Mouse (Mus musculus): ENCODE results near the gene Wt1. TPM values are rescaled to one million over a fixed set of nuclear protein-coding genes. Genes with fewer than 3 reads are reported as not detected.
A peak's percentile ranks its signal among the peaks of the same experiment; 100 is the strongest.

Gene Wt1
- polyA plus RNA-seq, 1 experiment from 2014 or later, result 2.1 TPM

- Histone ChIP-seq H3K4me3 (ENCODE audit: low read depth, low read length) (no peak overlapping the region), H3K4me2 (replicated peaks; ENCODE audit: low read depth, low read length) (no peak overlapping the region)
These were observed 1.9 kb upstream of the Wt1 start for GRCm38 (mm10) chr2:105124391-105124790.

GRCm38 (mm10) chr2:105125205-105125604 is 1.1 kb upstream of the Wt1 start:
- DNase-seq (ENCODE audit: low spot score), result no peak
- H3K4me2 ChIP-seq (replicated peaks; ENCODE audit: low read depth, low read length), result no peak overlapping the region
- 3% methylated on average over 8 of the region's 8 CpGs for WGBS
- peaks cover 4% of the 10 kb centered on the region for H3K4me1 ChIP-seq (ENCODE audit: insufficient read depth, low read depth, low read length)
- H3K36me3 ChIP-seq (ENCODE audit: insufficient read depth, low read length), result no peaks in the 10 kb centered on the region
- no peak overlapping the region for H3K27ac ChIP-seq (ENCODE audit: low read length)
- H3K4me3 ChIP-seq (ENCODE audit: low read depth, low read length), result no peak overlapping the region
- H3K9me3 ChIP-seq (ENCODE audit: low read length), result no peaks in the 10 kb centered on the region
- no peak for ATAC-seq
- no peak overlapping the region for H3K9ac ChIP-seq (replicated peaks; ENCODE audit: low read depth)
- peaks cover 83% of the 10 kb centered on the region for H3K27me3 ChIP-seq (replicated peaks; ENCODE audit: insufficient read depth, low read length)
- TF ChIP-seq CTCF (IDR thresholded peaks at IDR 0.05), result no peak
- no peak for TF ChIP-seq EP300 (IDR thresholded peaks at IDR 0.05)

More at GRCm38 (mm10) chr2:105124391-105124790, 1.9 kb upstream of the Wt1 start:
- H3K36me3 ChIP-seq (ENCODE audit: insufficient read depth, low read length), result no peaks in the 10 kb centered on the region
- peaks cover 81% of the 10 kb centered on the region for H3K27me3 ChIP-seq (replicated peaks; ENCODE audit: insufficient read depth, low read length)
- TF ChIP-seq EP300 (IDR thresholded peaks at IDR 0.05) (no peak), CTCF (IDR thresholded peaks at IDR 0.05) (no peak)
- no peaks in the 10 kb centered on the region for H3K9me3 ChIP-seq (ENCODE audit: low read length)
- no peak overlapping the region for H3K27ac ChIP-seq (ENCODE audit: low read length)
- ATAC-seq, result no peak
- WGBS, result under 1% methylated on average over 7 of the region's 7 CpGs
- DNase-seq (ENCODE audit: low spot score), result no peak
- H3K4me1 ChIP-seq (ENCODE audit: insufficient read depth, low read depth, low read length), result peaks cover 4% of the 10 kb centered on the region
- no peak overlapping the region for H3K9ac ChIP-seq (replicated peaks; ENCODE audit: low read depth)

GRCm38 (mm10) chr2:105125641-105126040 is 688 bp upstream of the Wt1 start:
- TF ChIP-seq CTCF (IDR thresholded peaks at IDR 0.05) (no peak), EP300 (IDR thresholded peaks at IDR 0.05) (no peak)
- H3K36me3 ChIP-seq (ENCODE audit: insufficient read depth, low read length), result no peaks in the 10 kb centered on the region
- H3K4me1 ChIP-seq (ENCODE audit: insufficient read depth, low read depth, low read length), result peaks cover 4% of the 10 kb centered on the region
- no peak overlapping the region for H3K9ac ChIP-seq (replicated peaks; ENCODE audit: low read depth)
- WGBS, result 4% methylated on average over 15 of the region's 15 CpGs
- no peak overlapping the region for H3K4me3 ChIP-seq (ENCODE audit: low read depth, low read length)
- H3K27me3 ChIP-seq (replicated peaks; ENCODE audit: insufficient read depth, low read length), result peaks cover 85% of the 10 kb centered on the region
- ATAC-seq (no peak), DNase-seq (ENCODE audit: low spot score) (no peak)
- H3K27ac ChIP-seq (ENCODE audit: low read length), result no peak overlapping the region
- no peak overlapping the region for H3K4me2 ChIP-seq (replicated peaks; ENCODE audit: low read depth, low read length)
- no peaks in the 10 kb centered on the region for H3K9me3 ChIP-seq (ENCODE audit: low read length)

- no peak for TF ChIP-seq CTCF (IDR thresholded peaks at IDR 0.05)
- no peak for TF ChIP-seq EP300 (IDR thresholded peaks at IDR 0.05)
- Histone ChIP-seq H3K27ac (ENCODE audit: low read length) (no peak overlapping the region), H3K4me1 (ENCODE audit: insufficient read depth, low read depth, low read length) (peaks cover 4% of the 10 kb centered on the region), H3K27me3 (replicated peaks; ENCODE audit: insufficient read depth, low read length) (peaks cover 94% of the 10 kb centered on the region), H3K9me3 (ENCODE audit: low read length) (no peaks in the 10 kb centered on the region), H3K9ac (replicated peaks; ENCODE audit: low read depth) (no peak overlapping the region), H3K4me2 (replicated peaks; ENCODE audit: low read depth, low read length) (peak overlapping the region; percentile 45), H3K4me3 (ENCODE audit: low read depth, low read length) (peak overlapping the region; percentile 36), H3K36me3 (ENCODE audit: insufficient read depth, low read length) (no peaks in the 10 kb centered on the region)
- ATAC-seq, result peak; percentile 32; the same call in 1 of the 2 replicates
- DNase-seq (ENCODE audit: low spot score), result no peak
- 1% methylated on average over 63 of the region's 92 CpGs for WGBS
These were observed 582 bp downstream of the Wt1 start for GRCm38 (mm10) chr2:105126691-105127530.

GRCm38 (mm10) chr2:105127531-105128480 is 1.5 kb downstream of the Wt1 start:
- DNase-seq (ENCODE audit: low spot score) (no peak), ATAC-seq (no peak)
- Histone ChIP-seq H3K27me3 (replicated peaks; ENCODE audit: insufficient read depth, low read length) (peaks cover 94% of the 10 kb centered on the region), H3K4me1 (ENCODE audit: insufficient read depth, low read depth, low read length) (peaks cover 4% of the 10 kb centered on the region), H3K9me3 (ENCODE audit: low read length) (no peaks in the 10 kb centered on the region), H3K36me3 (ENCODE audit: insufficient read depth, low read length) (no peaks in the 10 kb centered on the region), H3K9ac (replicated peaks; ENCODE audit: low read depth) (no peak overlapping the region), H3K4me3 (ENCODE audit: low read depth, low read length) (peak overlapping the region; percentile 36; the same call in 1 of the 2 replicates), H3K4me2 (replicated peaks; ENCODE audit: low read depth, low read length) (peak overlapping the region; percentile 45), H3K27ac (ENCODE audit: low read length) (no peak overlapping the region)
- WGBS, result 3% methylated on average over 52 of the region's 52 CpGs
- no peak for TF ChIP-seq EP300 (IDR thresholded peaks at IDR 0.05)
- TF ChIP-seq CTCF (IDR thresholded peaks at IDR 0.05), result no peak

GRCm38 (mm10) chr2:105128564-105128963 is 2.2 kb downstream of the Wt1 start:
- 8% methylated on average over 12 of the region's 12 CpGs for WGBS
- Histone ChIP-seq H3K27ac (ENCODE audit: low read length) (no peak overlapping the region), H3K4me3 (ENCODE audit: low read depth, low read length) (peak overlapping the region; percentile 12; the same call in 1 of the 2 replicates), H3K27me3 (replicated peaks; ENCODE audit: insufficient read depth, low read length) (peaks cover 95% of the 10 kb centered on the region), H3K4me2 (replicated peaks; ENCODE audit: low read depth, low read length) (peak overlapping the region; percentile 33), H3K4me1 (ENCODE audit: insufficient read depth, low read depth, low read length) (peaks cover 4% of the 10 kb centered on the region), H3K36me3 (ENCODE audit: insufficient read depth, low read length) (no peaks in the 10 kb centered on the region), H3K9ac (replicated peaks; ENCODE audit: low read depth) (no peak overlapping the region), H3K9me3 (ENCODE audit: low read length) (no peaks in the 10 kb centered on the region)
- no peak for DNase-seq (ENCODE audit: low spot score)
- TF ChIP-seq EP300 (IDR thresholded peaks at IDR 0.05) (no peak), CTCF (IDR thresholded peaks at IDR 0.05) (no peak)
- ATAC-seq, result no peak

All from lung, postnatal 0 days (tissue).